Mouse (Mus musculus) mature B cell (primary cell): ENCODE data around the gene Sirt7.

ENCODE experiments used
- in situ Hi-C: fragments of 300-500 bp; cut with MboI; formaldehyde crosslinking; loops from 2 replicates; pipeline ENCODE4 v1.14.3; 2019

Sirt7 gene

GRCm38 (mm10) chr11:120618619-120619535 lies 6.2 kb downstream of the Sirt7 start:
- in situ Hi-C loops, result no loop called here

DNA sequence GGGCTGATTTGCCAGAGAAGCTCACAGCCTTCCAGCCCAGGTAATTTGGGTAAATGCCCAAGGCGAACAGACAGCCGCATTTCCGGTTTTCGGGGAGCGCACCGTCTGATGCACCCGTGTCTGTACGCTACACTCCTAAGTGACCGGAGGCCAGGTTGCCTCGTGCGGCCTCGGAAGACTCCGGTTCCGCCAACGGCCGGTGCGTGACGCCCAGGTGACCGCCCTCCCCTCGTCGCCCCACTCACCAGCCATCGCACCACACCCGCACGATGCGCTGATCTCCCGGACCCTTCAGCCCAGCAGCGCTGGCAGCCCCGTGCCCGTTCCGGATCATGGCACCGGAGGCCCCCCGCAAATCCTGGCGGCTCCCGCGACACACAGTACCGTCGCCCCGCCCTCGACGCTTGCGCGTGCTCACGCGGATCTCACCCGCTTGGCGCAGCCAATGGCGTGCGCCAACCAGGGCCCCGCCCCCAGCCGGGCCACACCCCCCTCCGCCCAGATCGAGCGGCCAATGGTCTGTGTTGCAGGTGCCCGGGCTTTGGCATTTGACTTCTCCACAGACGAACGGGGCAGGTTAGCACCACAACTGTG lies 7.4 kb downstream of the Sirt7 start, which contains the start of gene Pcyt2:
TSS of gene Pcyt2 (minus strand) at position 418 of the 594 bp plus-strand sequence.
- in situ Hi-C loops, result no loop called here

DNA sequence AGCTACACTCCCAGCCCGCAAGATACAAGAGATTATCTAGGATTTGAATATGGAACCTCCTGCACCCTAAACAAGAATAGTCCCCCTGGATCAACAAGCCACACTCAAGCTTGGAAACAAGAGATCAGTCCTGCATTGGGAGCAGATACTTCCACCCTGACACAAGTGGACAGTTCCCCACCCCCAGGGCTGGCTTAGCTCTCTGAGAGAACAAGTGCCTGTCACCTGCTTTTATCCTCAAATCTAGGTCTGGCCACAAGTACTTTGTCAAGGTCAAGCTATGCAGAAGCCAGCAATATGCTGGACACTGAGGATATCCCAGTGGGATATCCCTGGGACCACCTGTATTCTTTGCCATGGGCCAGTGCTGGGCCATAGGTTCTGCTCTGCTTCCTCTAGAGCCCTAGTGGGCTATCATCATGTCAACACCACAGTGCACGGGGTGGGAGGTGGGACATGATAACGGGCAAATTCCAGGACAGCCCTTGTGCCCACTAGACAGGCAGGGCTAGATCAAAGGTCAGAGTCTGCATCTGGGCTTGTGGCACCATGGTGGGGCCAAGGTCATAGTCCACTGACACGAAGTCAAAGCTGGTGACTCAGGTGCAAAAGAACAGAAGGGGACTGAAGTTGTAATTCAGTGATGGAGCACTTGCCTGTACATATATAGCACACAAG lies 8.3 kb downstream of the Sirt7 start:
- in situ Hi-C loops, result no loop called here

DNA sequence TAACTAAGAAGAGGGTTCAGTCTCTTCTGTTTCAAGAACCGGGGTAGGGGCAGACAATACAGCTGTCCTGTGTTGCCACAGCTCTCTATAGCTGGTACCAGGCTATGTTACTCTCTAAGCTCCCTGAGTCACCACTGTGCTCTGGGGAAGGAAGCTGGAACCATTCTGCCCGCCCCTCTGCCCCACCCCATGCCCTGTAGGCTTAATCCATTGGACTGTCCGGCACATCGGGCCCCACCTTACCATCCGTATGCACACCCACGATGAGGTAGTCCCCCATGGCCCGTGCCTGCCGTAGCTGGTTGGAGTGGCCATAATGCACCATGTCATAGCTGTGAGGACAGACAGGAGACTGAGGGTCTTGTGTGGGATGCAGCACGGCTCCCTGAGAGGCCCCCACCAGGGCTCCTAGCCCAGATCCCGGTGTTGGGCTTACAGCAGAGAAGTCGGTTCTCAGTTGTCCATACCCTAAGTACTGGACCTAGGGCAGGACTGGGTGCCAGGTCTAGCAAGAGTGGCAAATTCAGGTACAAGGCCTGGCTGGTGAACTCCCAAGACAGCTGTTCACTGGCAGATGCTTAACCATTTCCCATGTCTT lies 9.3 kb downstream of the Sirt7 start:
- in situ Hi-C loops, result no loop called here

- in situ Hi-C loops, result no loop called here
These were observed 9.9 kb downstream of the Sirt7 start for GRCm38 (mm10) chr11:120615167-120615566.

- in situ Hi-C loops, result no loop called here
These were observed 11.1 kb downstream of the Sirt7 start for GRCm38 (mm10) chr11:120613976-120614375.

DNA sequence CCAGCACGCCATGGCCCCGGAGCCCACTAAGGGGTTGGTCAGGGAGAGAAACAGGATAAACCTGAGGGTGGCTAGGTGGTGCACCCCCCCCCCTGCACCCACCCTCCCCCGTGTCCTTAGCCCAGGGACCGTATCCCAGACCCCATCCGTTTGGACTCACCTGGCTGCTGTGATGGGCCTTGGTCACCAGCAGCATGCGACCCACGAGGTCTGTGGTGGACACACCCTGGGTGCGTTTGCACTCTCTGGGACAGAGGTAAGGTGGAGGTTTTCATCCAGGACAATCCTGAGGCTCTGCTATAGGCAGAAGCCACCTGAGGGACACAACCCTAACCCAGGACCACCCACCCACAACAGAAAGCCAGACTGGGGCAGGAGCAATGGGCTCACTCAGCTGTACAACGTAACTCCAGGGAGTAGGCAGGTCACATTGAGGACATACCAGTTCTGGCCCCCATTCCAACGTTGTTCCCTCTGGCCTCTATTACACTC lies 11.5 kb downstream of the Sirt7 start:
- in situ Hi-C loops, result no loop called here

GRCm38 (mm10) chr11:120612763-120613162 lies 12.3 kb downstream of the Sirt7 start:
- in situ Hi-C loops, result no loop called here

GRCm38 (mm10) chr11:120610477-120611046 lies 14.5 kb downstream of the Sirt7 start:
- in situ Hi-C loops, result no loop called here

- in situ Hi-C loops, result no loop called here
These were observed 15.8 kb downstream of the Sirt7 start for GRCm38 (mm10) chr11:120609250-120609649.

- in situ Hi-C loops, result no loop called here
These were observed 16.6 kb downstream of the Sirt7 start, which contains the start of gene Npb for GRCm38 (mm10) chr11:120608241-120609034. Gene Npb, plus strand, starts transcription at chr11:120608477.

GRCm38 (mm10) chr11:120606764-120607163 lies 18.3 kb downstream of the Sirt7 start:
- in situ Hi-C loops, result no loop called here

- in situ Hi-C loops, result no loop called here
These were observed 19.4 kb downstream of the Sirt7 start for GRCm38 (mm10) chr11:120605667-120606066.

GRCm38 (mm10) chr11:120603545-120603944 lies 21.5 kb downstream of the Sirt7 start:
- in situ Hi-C loops, result no loop called here

DNA sequence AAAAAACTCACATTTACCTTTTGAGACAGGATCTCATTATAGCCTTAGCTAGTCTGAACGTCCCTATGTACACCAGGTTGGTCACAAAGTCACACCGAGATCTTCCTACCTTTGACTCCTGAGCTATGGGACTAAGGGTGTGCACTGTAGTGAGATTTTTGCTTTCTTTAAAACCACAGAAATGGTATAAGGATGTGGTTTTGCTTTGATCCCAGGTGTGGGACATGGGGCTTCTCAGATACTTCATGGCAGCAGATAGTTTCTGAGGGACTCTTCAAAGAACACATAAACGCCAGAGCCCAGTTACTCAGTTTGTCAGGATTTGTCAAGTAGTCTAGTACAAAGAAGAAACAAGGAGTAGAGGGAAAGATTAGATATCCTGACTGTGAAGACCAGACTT lies 24.3 kb downstream of the Sirt7 start:
- in situ Hi-C loops, result no loop called here

GRCm38 (mm10) chr11:120598990-120599549 lies 26.0 kb downstream of the Sirt7 start:
- in situ Hi-C loops, result no loop called here

- in situ Hi-C loops, result no loop called here
These were observed 26.6 kb downstream of the Sirt7 start, which contains the start of the genes Alyref and Anapc11 for GRCm38 (mm10) chr11:120598283-120598989. Gene Alyref, minus strand, starts transcription at chr11:120598365. Gene Anapc11, plus strand, starts transcription at chr11:120598421.

DNA sequence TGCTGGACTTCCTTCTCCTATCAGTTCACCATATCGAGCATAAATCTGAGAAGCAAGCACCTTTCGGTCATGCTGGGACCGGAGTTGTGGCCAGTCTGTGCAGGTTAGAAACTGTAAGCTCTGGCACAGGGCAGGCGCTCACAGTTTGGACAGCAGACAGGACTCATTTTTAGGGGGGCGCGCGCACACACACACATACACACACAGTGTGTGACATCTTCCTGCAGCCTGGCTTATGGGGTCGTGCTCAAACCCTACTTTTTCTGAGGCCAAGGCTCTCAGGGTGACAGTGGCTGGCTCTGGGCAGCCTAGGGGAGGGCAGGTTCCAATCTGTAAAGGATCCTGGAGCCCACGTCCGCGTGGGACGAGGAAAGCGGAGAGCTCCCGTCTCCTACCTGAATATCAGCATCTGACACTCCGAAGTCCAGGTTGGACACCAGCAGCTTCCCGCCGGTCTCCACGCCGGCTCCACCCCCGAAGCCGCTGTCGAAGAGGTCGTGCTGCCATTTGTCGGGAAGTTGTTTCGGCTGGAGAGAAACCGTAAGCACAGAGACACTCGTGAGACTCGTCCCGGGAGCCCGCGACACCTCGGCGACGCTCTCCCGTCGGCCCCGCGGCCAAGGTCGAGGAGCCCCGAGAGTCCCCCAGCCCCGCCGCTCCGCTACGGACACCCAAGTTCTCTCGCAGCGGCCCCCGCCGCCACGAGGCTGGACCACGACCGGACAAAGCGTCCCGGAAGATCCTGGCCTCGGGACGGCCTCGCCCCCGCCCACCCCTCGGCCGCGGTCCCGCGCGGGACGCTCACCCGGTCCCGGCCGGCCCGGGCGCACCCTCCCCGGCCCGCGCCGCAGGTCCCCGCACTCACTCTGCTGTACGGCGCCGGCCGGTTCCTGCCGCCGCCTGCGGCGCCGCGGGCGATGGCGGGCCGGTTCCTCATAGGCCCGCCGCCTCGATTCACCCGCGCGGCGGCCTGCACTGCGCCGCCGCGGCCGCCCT lies 27.5 kb downstream of the Sirt7 start:
- in situ Hi-C loops, result no loop called here
